Mouse (Mus musculus): ENCODE measurements at regions not wholly inside any gene's neighbourhood (a gene's known extent, or its start where the extent isn't known, plus 50 kb on each side); places are given as distances from the start of the nearest gene placed in this dataset.

GRCm38 (mm10) chr5:37962513-37962912, 76.0 kb upstream of the Stx18 start:
- 0 out of 2 replicates have a peak, but pooled peaks cover 7% of the 10 kb centered on the region for H3K9me3 ChIP-seq (ENCODE audit: low read length)
- H3K4me1 ChIP-seq (replicated peaks; ENCODE audit: low read depth, low read length) = peaks cover 56% of the 10 kb centered on the region
- H3K4me3 ChIP-seq (replicated peaks; ENCODE audit: low read length) = no peak overlapping the region
- H3K27me3 ChIP-seq (ENCODE audit: insufficient read depth, low read length) = peaks cover 26% of the 10 kb centered on the region
- TF ChIP-seq NANOG (IDR thresholded peaks at IDR 0.05; ENCODE audit: borderline replicate concordance, low read length) (no peak), CTCF (conservative IDR thresholded peaks at IDR 0.05; ENCODE audit: low read length) (no peak), POU5F1 (IDR thresholded peaks at IDR 0.05; ENCODE audit: borderline replicate concordance, low read length) (no peak)
- no peaks in the 10 kb centered on the region for H3K36me3 ChIP-seq (ENCODE audit: insufficient read depth, low read length)

GRCm38 (mm10) chr5:37960216-37960615, 78.3 kb upstream of the Stx18 start:
- TF ChIP-seq NANOG (IDR thresholded peaks at IDR 0.05; ENCODE audit: borderline replicate concordance, low read length) (no peak), CTCF (conservative IDR thresholded peaks at IDR 0.05; ENCODE audit: low read length) (no peak), POU5F1 (IDR thresholded peaks at IDR 0.05; ENCODE audit: borderline replicate concordance, low read length) (no peak)
- Histone ChIP-seq H3K27me3 (ENCODE audit: insufficient read depth, low read length) (peaks cover 25% of the 10 kb centered on the region), H3K4me3 (replicated peaks; ENCODE audit: low read length) (no peak overlapping the region), H3K9me3 (ENCODE audit: low read length) (no peaks in the 10 kb centered on the region), H3K36me3 (ENCODE audit: insufficient read depth, low read length) (no peaks in the 10 kb centered on the region), H3K4me1 (replicated peaks; ENCODE audit: low read depth, low read length) (peaks cover 33% of the 10 kb centered on the region)

GRCm38 (mm10) chr5:37952096-37952495, 86.4 kb upstream of the Stx18 start:
- H3K4me1 ChIP-seq (replicated peaks; ENCODE audit: low read depth, low read length) = no peaks in the 10 kb centered on the region
- H3K9me3 ChIP-seq (ENCODE audit: low read length) = no peaks in the 10 kb centered on the region
- H3K27me3 ChIP-seq (ENCODE audit: insufficient read depth, low read length) = peaks cover 4% of the 10 kb centered on the region
- no peaks in the 10 kb centered on the region for H3K36me3 ChIP-seq (ENCODE audit: insufficient read depth, low read length)
- no peak overlapping the region for H3K4me3 ChIP-seq (replicated peaks; ENCODE audit: low read length)
- no peak for TF ChIP-seq POU5F1 (IDR thresholded peaks at IDR 0.05; ENCODE audit: borderline replicate concordance, low read length)
- TF ChIP-seq CTCF (conservative IDR thresholded peaks at IDR 0.05; ENCODE audit: low read length) = peak; percentile 74
- no peak for TF ChIP-seq NANOG (IDR thresholded peaks at IDR 0.05; ENCODE audit: borderline replicate concordance, low read length)

- Histone ChIP-seq H3K27me3 (ENCODE audit: insufficient read depth, low read length) (no peaks in the 10 kb centered on the region), H3K36me3 (ENCODE audit: insufficient read depth, low read length) (no peaks in the 10 kb centered on the region; the same call in 1 of the 2 replicates), H3K9me3 (ENCODE audit: low read length) (peaks cover 24% of the 10 kb centered on the region), H3K4me1 (replicated peaks; ENCODE audit: low read depth, low read length) (peaks cover 11% of the 10 kb centered on the region), H3K4me3 (replicated peaks; ENCODE audit: low read length) (no peak overlapping the region)
- no peak for TF ChIP-seq CTCF (conservative IDR thresholded peaks at IDR 0.05; ENCODE audit: low read length)
- TF ChIP-seq POU5F1 (IDR thresholded peaks at IDR 0.05; ENCODE audit: borderline replicate concordance, low read length) = no peak
- no peak for TF ChIP-seq NANOG (IDR thresholded peaks at IDR 0.05; ENCODE audit: borderline replicate concordance, low read length)
These were observed 105.8 kb upstream of the Stx18 start for GRCm38 (mm10) chr5:37932760-37933122.

GRCm38 (mm10) chr5:37932086-37932759, 106.3 kb upstream of the Stx18 start:
- no peaks in the 10 kb centered on the region; the same call in 1 of the 2 replicates for H3K36me3 ChIP-seq (ENCODE audit: insufficient read depth, low read length)
- peaks cover 6% of the 10 kb centered on the region for H3K4me1 ChIP-seq (replicated peaks; ENCODE audit: low read depth, low read length)
- H3K4me3 ChIP-seq (replicated peaks; ENCODE audit: low read length) = no peak overlapping the region
- TF ChIP-seq CTCF (conservative IDR thresholded peaks at IDR 0.05; ENCODE audit: low read length) = no peak
- TF ChIP-seq POU5F1 (IDR thresholded peaks at IDR 0.05; ENCODE audit: borderline replicate concordance, low read length) = no peak
- TF ChIP-seq NANOG (IDR thresholded peaks at IDR 0.05; ENCODE audit: borderline replicate concordance, low read length) = no peak
- peaks cover 24% of the 10 kb centered on the region for H3K9me3 ChIP-seq (ENCODE audit: low read length)
- no peaks in the 10 kb centered on the region for H3K27me3 ChIP-seq (ENCODE audit: insufficient read depth, low read length)

- no peak overlapping the region for H3K4me3 ChIP-seq (replicated peaks; ENCODE audit: low read length)
- peaks cover 39% of the 10 kb centered on the region for H3K4me1 ChIP-seq (replicated peaks; ENCODE audit: low read depth, low read length)
- H3K9me3 ChIP-seq (ENCODE audit: low read length) = peaks cover 38% of the 10 kb centered on the region
- peaks cover 32% of the 10 kb centered on the region for H3K27me3 ChIP-seq (ENCODE audit: insufficient read depth, low read length)
- TF ChIP-seq POU5F1 (IDR thresholded peaks at IDR 0.05; ENCODE audit: borderline replicate concordance, low read length) (no peak), CTCF (conservative IDR thresholded peaks at IDR 0.05; ENCODE audit: low read length) (no peak), NANOG (IDR thresholded peaks at IDR 0.05; ENCODE audit: borderline replicate concordance, low read length) (0 out of 2 replicates have a peak, but pooled peaks have one; percentile 21)
- no peaks in the 10 kb centered on the region for H3K36me3 ChIP-seq (ENCODE audit: insufficient read depth, low read length)
These were observed 96.1 kb upstream of the Msx1 start for GRCm38 (mm10) chr5:37920481-37920880.

- TF ChIP-seq NANOG (IDR thresholded peaks at IDR 0.05; ENCODE audit: borderline replicate concordance, low read length) = no peak
- H3K27me3 ChIP-seq (ENCODE audit: insufficient read depth, low read length) = peaks cover 39% of the 10 kb centered on the region
- H3K4me1 ChIP-seq (replicated peaks; ENCODE audit: low read depth, low read length) = peaks cover 39% of the 10 kb centered on the region
- peaks cover 36% of the 10 kb centered on the region for H3K9me3 ChIP-seq (ENCODE audit: low read length)
- no peak overlapping the region for H3K4me3 ChIP-seq (replicated peaks; ENCODE audit: low read length)
- no peaks in the 10 kb centered on the region for H3K36me3 ChIP-seq (ENCODE audit: insufficient read depth, low read length)
These were observed 94.7 kb upstream of the Msx1 start for GRCm38 (mm10) chr5:37919102-37919501.

GRCm38 (mm10) chr5:37918001-37918707, 93.8 kb upstream of the Msx1 start:
- TF ChIP-seq NANOG (IDR thresholded peaks at IDR 0.05; ENCODE audit: borderline replicate concordance, low read length) = peak; percentile 55; the same call in 1 of the 2 replicates
- no peak for TF ChIP-seq CTCF (conservative IDR thresholded peaks at IDR 0.05; ENCODE audit: low read length)
- TF ChIP-seq POU5F1 (IDR thresholded peaks at IDR 0.05; ENCODE audit: borderline replicate concordance, low read length) = no peak
- H3K4me3 ChIP-seq (replicated peaks; ENCODE audit: low read length) = no peak overlapping the region
- no peaks in the 10 kb centered on the region for H3K36me3 ChIP-seq (ENCODE audit: insufficient read depth, low read length)
- H3K4me1 ChIP-seq (replicated peaks; ENCODE audit: low read depth, low read length) = peaks cover 39% of the 10 kb centered on the region
- H3K9me3 ChIP-seq (ENCODE audit: low read length) = peaks cover 27% of the 10 kb centered on the region
- H3K27me3 ChIP-seq (ENCODE audit: insufficient read depth, low read length) = peaks cover 40% of the 10 kb centered on the region
